Mouse (Mus musculus): ENCODE measurements at regions not wholly inside any gene's neighbourhood (a gene's known extent, or its start where the extent isn't known, plus 50 kb on each side); places are given as distances from the start of the nearest gene placed in this dataset.

- no peak overlapping the region for H3K27ac ChIP-seq (replicated peaks; ENCODE audit: insufficient read depth, low read depth, low read length)
- no peaks in the 10 kb centered on the region for H3K4me1 ChIP-seq (ENCODE audit: control insufficient read depth, insufficient read depth, low read length)
- no peaks in the 10 kb centered on the region for H3K36me3 ChIP-seq (ENCODE audit: control insufficient read depth, insufficient read depth, low read length)
- H3K27me3 ChIP-seq (ENCODE audit: control insufficient read depth, insufficient read depth, low read length): 0 out of 2 replicates have a peak, but pooled peaks cover 2% of the 10 kb centered on the region
- DNase-seq (ENCODE audit: extremely low read depth, low read depth, low spot score): no peak
- TF ChIP-seq CTCF (IDR thresholded peaks at IDR 0.05; ENCODE audit: low read depth, low read length): no peak
- TF ChIP-seq POLR2A (IDR thresholded peaks at IDR 0.05; ENCODE audit: extremely low read depth, insufficient read depth, low read length): no peak
- no peaks in the 10 kb centered on the region for H3K79me2 ChIP-seq (ENCODE audit: control insufficient read depth, insufficient read depth, low read length)
- no peak overlapping the region for H3K9ac ChIP-seq (ENCODE audit: low read depth, low read length)
- H3K4me3 ChIP-seq (ENCODE audit: insufficient read depth, low read depth, low read length): no peak overlapping the region
- whole genome bisulfite sequencing: 74% methylated on average over 1 of the region's 1 CpGs
Observed at GRCm38 (mm10) chr7:142835319-142835718, 92.1 kb upstream of the Ins2 start.

GRCm38 (mm10) chr7:142830969-142831673 lies 87.9 kb upstream of the Ins2 start:
- H3K4me1 ChIP-seq (ENCODE audit: control insufficient read depth, insufficient read depth, low read length): no peaks in the 10 kb centered on the region
- no peak overlapping the region for H3K27ac ChIP-seq (replicated peaks; ENCODE audit: insufficient read depth, low read depth, low read length)
- no peak for TF ChIP-seq CTCF (IDR thresholded peaks at IDR 0.05; ENCODE audit: low read depth, low read length)
- TF ChIP-seq POLR2A (IDR thresholded peaks at IDR 0.05; ENCODE audit: extremely low read depth, insufficient read depth, low read length): no peak
- no peak for DNase-seq (ENCODE audit: extremely low read depth, low read depth, low spot score)
- H3K36me3 ChIP-seq (ENCODE audit: control insufficient read depth, insufficient read depth, low read length): no peaks in the 10 kb centered on the region
- H3K4me3 ChIP-seq (ENCODE audit: insufficient read depth, low read depth, low read length): no peak overlapping the region
- no peaks in the 10 kb centered on the region for H3K79me2 ChIP-seq (ENCODE audit: control insufficient read depth, insufficient read depth, low read length)
- WGBS: 29% methylated on average over 2 of the region's 2 CpGs
- H3K27me3 ChIP-seq (ENCODE audit: control insufficient read depth, insufficient read depth, low read length): 0 out of 2 replicates have a peak, but pooled peaks cover 2% of the 10 kb centered on the region
- H3K9ac ChIP-seq (ENCODE audit: low read depth, low read length): no peak overlapping the region

DNA sequence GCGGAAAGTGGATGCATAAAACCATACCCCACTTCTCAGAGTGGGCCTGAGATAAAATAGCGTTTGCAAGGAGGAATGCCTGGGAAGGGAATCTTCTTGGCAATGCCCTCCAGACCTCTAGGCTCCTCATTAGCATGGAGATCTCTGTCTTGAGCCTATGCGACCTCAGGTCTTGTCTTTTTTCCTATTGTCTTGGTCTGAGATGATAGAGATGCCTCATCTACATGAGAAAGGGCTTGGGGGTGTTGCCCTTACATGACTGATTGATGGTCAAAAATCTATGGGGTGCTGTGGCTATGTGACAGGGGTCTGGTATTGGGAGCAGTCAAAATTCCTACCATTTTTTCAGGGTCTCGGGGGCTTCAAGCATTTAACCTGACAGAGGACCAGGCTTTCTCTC lies 67.5 kb upstream of the Ins2 start:
- H3K79me2 ChIP-seq (ENCODE audit: control insufficient read depth, insufficient read depth, low read length): no peaks in the 10 kb centered on the region

GRCm38 (mm10) chr7:142799424-142799823 lies 56.2 kb upstream of the Ins2 start:
- Histone ChIP-seq H3K27me3 (ENCODE audit: control insufficient read depth, insufficient read depth, low read length) (peaks cover 3% of the 10 kb centered on the region), H3K36me3 (ENCODE audit: control insufficient read depth, insufficient read depth, low read length) (no peaks in the 10 kb centered on the region), H3K4me1 (ENCODE audit: control insufficient read depth, insufficient read depth, low read length) (no peaks in the 10 kb centered on the region), H3K4me3 (ENCODE audit: insufficient read depth, low read depth, low read length) (no peak overlapping the region), H3K27ac (replicated peaks; ENCODE audit: insufficient read depth, low read depth, low read length) (no peak overlapping the region), H3K79me2 (ENCODE audit: control insufficient read depth, insufficient read depth, low read length) (no peaks in the 10 kb centered on the region), H3K9ac (ENCODE audit: low read depth, low read length) (no peak overlapping the region)
- WGBS: 30% methylated on average over 6 of the region's 6 CpGs
- DNase-seq (ENCODE audit: extremely low read depth, low read depth, low spot score): peak; percentile 43
- TF ChIP-seq POLR2A (IDR thresholded peaks at IDR 0.05; ENCODE audit: extremely low read depth, insufficient read depth, low read length) (no peak), CTCF (IDR thresholded peaks at IDR 0.05; ENCODE audit: low read depth, low read length) (peak; percentile 57; the same call in 1 of the 2 replicates)

More for the DNA sequence above, 67.5 kb upstream of the Ins2 start:
- Histone ChIP-seq H3K27ac (replicated peaks; ENCODE audit: insufficient read depth, low read depth, low read length) (no peak overlapping the region), H3K9ac (ENCODE audit: low read depth, low read length) (no peak overlapping the region), H3K4me1 (ENCODE audit: control insufficient read depth, insufficient read depth, low read length) (no peaks in the 10 kb centered on the region), H3K27me3 (ENCODE audit: control insufficient read depth, insufficient read depth, low read length) (no peaks in the 10 kb centered on the region), H3K4me3 (ENCODE audit: insufficient read depth, low read depth, low read length) (no peak overlapping the region), H3K36me3 (ENCODE audit: control insufficient read depth, insufficient read depth, low read length) (no peaks in the 10 kb centered on the region)
- no peak for TF ChIP-seq POLR2A (IDR thresholded peaks at IDR 0.05; ENCODE audit: extremely low read depth, insufficient read depth, low read length)
- TF ChIP-seq CTCF (IDR thresholded peaks at IDR 0.05; ENCODE audit: low read depth, low read length): no peak
- 72% methylated on average over 4 of the region's 4 CpGs for WGBS
- no peak for DNase-seq (ENCODE audit: extremely low read depth, low read depth, low spot score)

GRCm38 (mm10) chr7:142794481-142794880 lies 51.3 kb upstream of the Ins2 start:
- WGBS: 65% methylated on average over 2 of the region's 2 CpGs
- H3K27ac ChIP-seq (replicated peaks; ENCODE audit: insufficient read depth, low read depth, low read length): no peak overlapping the region

More at GRCm38 (mm10) chr7:142794481-142794880, 51.3 kb upstream of the Ins2 start:
- TF ChIP-seq CTCF (IDR thresholded peaks at IDR 0.05; ENCODE audit: low read depth, low read length): no peak
- Histone ChIP-seq H3K9ac (ENCODE audit: low read depth, low read length) (no peak overlapping the region), H3K36me3 (ENCODE audit: control insufficient read depth, insufficient read depth, low read length) (no peaks in the 10 kb centered on the region), H3K4me3 (ENCODE audit: insufficient read depth, low read depth, low read length) (no peak overlapping the region), H3K79me2 (ENCODE audit: control insufficient read depth, insufficient read depth, low read length) (no peaks in the 10 kb centered on the region), H3K4me1 (ENCODE audit: control insufficient read depth, insufficient read depth, low read length) (no peaks in the 10 kb centered on the region), H3K27me3 (ENCODE audit: control insufficient read depth, insufficient read depth, low read length) (peaks cover 3% of the 10 kb centered on the region)
- no peak for DNase-seq (ENCODE audit: extremely low read depth, low read depth, low spot score)

Data from liver, adult 2 months (tissue).